Mouse (Mus musculus): ENCODE data around the gene Fads2.

Gene Fads2

DNA sequence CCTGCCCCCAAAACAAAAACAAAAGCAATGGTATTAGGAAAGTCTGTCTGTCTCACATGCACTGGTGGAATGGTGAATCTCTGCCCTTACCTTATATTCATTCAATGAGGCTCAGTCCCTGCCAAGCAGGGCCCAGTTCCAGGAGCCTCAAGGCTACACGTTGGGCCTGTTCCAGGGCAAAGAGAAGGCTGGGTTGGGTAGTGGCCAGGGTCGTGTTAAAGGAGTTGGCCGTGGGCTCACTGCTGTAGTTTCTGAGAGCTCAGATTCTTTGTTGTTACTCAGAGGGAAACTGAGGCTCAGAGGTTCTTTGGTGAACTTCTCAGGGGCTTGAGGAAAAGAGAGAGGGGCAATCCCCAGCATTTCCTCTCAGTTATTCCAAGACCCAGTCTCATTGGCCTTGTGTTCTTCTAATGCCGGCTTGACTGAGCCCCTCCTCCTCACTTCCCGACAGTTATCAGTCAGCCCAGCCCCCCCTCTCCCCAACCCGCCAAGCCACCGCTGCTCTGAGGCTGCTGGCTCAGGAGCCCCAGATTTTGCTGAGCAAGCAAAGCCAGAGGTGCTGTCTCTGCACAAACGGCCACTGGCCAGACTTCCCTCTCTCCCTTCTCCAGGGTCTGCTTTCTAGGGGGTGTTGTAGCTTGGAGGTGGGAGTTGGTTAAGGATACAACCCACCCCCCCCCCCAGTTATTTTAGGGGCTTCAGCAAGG, 76.2 kb downstream of the Fads2 start:
- peaks cover 36% of the 10 kb centered on the region for H3K4me1 ChIP-seq (replicated peaks; ENCODE audit: low read depth, low read length)
- TF ChIP-seq CTCF (conservative IDR thresholded peaks at IDR 0.05; ENCODE audit: low read length) (no peak), POU5F1 (IDR thresholded peaks at IDR 0.05; ENCODE audit: borderline replicate concordance, low read length) (no peak), NANOG (IDR thresholded peaks at IDR 0.05; ENCODE audit: borderline replicate concordance, low read length) (no peak)
- peaks cover 27% of the 10 kb centered on the region for H3K27me3 ChIP-seq (ENCODE audit: insufficient read depth, low read length)
- peaks cover 24% of the 10 kb centered on the region; the same call in 1 of the 2 replicates for H3K36me3 ChIP-seq (ENCODE audit: insufficient read depth, low read length)
- H3K9me3 ChIP-seq (ENCODE audit: low read length) = no peaks in the 10 kb centered on the region
- no peak overlapping the region for H3K4me3 ChIP-seq (replicated peaks; ENCODE audit: low read length)

- peaks cover 55% of the 10 kb centered on the region for H3K4me1 ChIP-seq (replicated peaks; ENCODE audit: low read depth, low read length)
- H3K36me3 ChIP-seq (ENCODE audit: insufficient read depth, low read length) = peaks cover 13% of the 10 kb centered on the region; the same call in 1 of the 2 replicates
- TF ChIP-seq CTCF (conservative IDR thresholded peaks at IDR 0.05; ENCODE audit: low read length) = no peak
- no peak for TF ChIP-seq POU5F1 (IDR thresholded peaks at IDR 0.05; ENCODE audit: borderline replicate concordance, low read length)
- TF ChIP-seq NANOG (IDR thresholded peaks at IDR 0.05; ENCODE audit: borderline replicate concordance, low read length) = no peak
- no peak overlapping the region for H3K4me3 ChIP-seq (replicated peaks; ENCODE audit: low read length)
- peaks cover 38% of the 10 kb centered on the region for H3K27me3 ChIP-seq (ENCODE audit: insufficient read depth, low read length)
- no peaks in the 10 kb centered on the region for H3K9me3 ChIP-seq (ENCODE audit: low read length)
These were observed 78.2 kb downstream of the Fads2 start for GRCm38 (mm10) chr19:10023304-10023758.

GRCm38 (mm10) chr19:10022414-10023303, 78.9 kb downstream of the Fads2 start:
- Histone ChIP-seq H3K9me3 (ENCODE audit: low read length) (no peaks in the 10 kb centered on the region), H3K27me3 (ENCODE audit: insufficient read depth, low read length) (peaks cover 40% of the 10 kb centered on the region), H3K4me1 (replicated peaks; ENCODE audit: low read depth, low read length) (peaks cover 59% of the 10 kb centered on the region), H3K36me3 (ENCODE audit: insufficient read depth, low read length) (peaks cover 7% of the 10 kb centered on the region; the same call in 1 of the 2 replicates), H3K4me3 (replicated peaks; ENCODE audit: low read length) (no peak overlapping the region)
- TF ChIP-seq CTCF (conservative IDR thresholded peaks at IDR 0.05; ENCODE audit: low read length) (peak; percentile 21), NANOG (IDR thresholded peaks at IDR 0.05; ENCODE audit: borderline replicate concordance, low read length) (no peak)

DNA sequence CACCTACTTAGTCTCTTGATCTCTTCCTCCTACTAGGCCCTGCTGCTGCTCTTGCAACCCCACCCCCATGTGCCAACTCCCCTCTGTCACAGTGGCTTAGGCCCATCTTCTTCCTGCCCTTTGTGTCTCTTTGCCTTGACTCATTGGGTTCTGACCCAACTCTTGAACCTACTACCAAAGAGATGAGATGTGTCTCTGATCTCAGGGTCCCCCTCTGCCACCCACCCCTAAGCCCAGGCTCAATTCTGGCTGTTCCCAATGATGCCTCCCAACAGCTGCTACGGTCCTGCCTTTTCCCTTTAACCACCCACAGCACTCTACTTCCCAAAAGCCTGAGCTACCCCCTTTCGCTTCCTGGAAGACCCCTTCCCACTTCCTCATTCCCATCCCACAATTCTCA, 79.6 kb downstream of the Fads2 start:
- H3K4me1 ChIP-seq (replicated peaks; ENCODE audit: low read depth, low read length) = peaks cover 65% of the 10 kb centered on the region
- H3K4me3 ChIP-seq (replicated peaks; ENCODE audit: low read length) = no peak overlapping the region
- H3K9me3 ChIP-seq (ENCODE audit: low read length) = no peaks in the 10 kb centered on the region
- TF ChIP-seq CTCF (conservative IDR thresholded peaks at IDR 0.05; ENCODE audit: low read length) = no peak
- no peak for TF ChIP-seq NANOG (IDR thresholded peaks at IDR 0.05; ENCODE audit: borderline replicate concordance, low read length)
- no peak for TF ChIP-seq POU5F1 (IDR thresholded peaks at IDR 0.05; ENCODE audit: borderline replicate concordance, low read length)
- peaks cover 39% of the 10 kb centered on the region for H3K27me3 ChIP-seq (ENCODE audit: insufficient read depth, low read length)
- peaks cover under 1% of the 10 kb centered on the region; the same call in 1 of the 2 replicates for H3K36me3 ChIP-seq (ENCODE audit: insufficient read depth, low read length)

GRCm38 (mm10) chr19:10019214-10019760, 82.3 kb downstream of the Fads2 start:
- H3K4me1 ChIP-seq (replicated peaks; ENCODE audit: low read depth, low read length) = peaks cover 70% of the 10 kb centered on the region
- TF ChIP-seq NANOG (IDR thresholded peaks at IDR 0.05; ENCODE audit: borderline replicate concordance, low read length) (no peak), CTCF (conservative IDR thresholded peaks at IDR 0.05; ENCODE audit: low read length) (no peak)
- H3K27me3 ChIP-seq (ENCODE audit: insufficient read depth, low read length) = peaks cover 51% of the 10 kb centered on the region
- H3K4me3 ChIP-seq (replicated peaks; ENCODE audit: low read length) = peak overlapping the region; percentile 84
- no peaks in the 10 kb centered on the region for H3K36me3 ChIP-seq (ENCODE audit: insufficient read depth, low read length)
- H3K9me3 ChIP-seq (ENCODE audit: low read length) = no peaks in the 10 kb centered on the region

- peaks cover 74% of the 10 kb centered on the region for H3K4me1 ChIP-seq (replicated peaks; ENCODE audit: low read depth, low read length)
- TF ChIP-seq CTCF (conservative IDR thresholded peaks at IDR 0.05; ENCODE audit: low read length) (no peak), POU5F1 (IDR thresholded peaks at IDR 0.05; ENCODE audit: borderline replicate concordance, low read length) (no peak), NANOG (IDR thresholded peaks at IDR 0.05; ENCODE audit: borderline replicate concordance, low read length) (no peak)
These were observed 83.1 kb downstream of the Fads2 start for GRCm38 (mm10) chr19:10018527-10018818.

DNA sequence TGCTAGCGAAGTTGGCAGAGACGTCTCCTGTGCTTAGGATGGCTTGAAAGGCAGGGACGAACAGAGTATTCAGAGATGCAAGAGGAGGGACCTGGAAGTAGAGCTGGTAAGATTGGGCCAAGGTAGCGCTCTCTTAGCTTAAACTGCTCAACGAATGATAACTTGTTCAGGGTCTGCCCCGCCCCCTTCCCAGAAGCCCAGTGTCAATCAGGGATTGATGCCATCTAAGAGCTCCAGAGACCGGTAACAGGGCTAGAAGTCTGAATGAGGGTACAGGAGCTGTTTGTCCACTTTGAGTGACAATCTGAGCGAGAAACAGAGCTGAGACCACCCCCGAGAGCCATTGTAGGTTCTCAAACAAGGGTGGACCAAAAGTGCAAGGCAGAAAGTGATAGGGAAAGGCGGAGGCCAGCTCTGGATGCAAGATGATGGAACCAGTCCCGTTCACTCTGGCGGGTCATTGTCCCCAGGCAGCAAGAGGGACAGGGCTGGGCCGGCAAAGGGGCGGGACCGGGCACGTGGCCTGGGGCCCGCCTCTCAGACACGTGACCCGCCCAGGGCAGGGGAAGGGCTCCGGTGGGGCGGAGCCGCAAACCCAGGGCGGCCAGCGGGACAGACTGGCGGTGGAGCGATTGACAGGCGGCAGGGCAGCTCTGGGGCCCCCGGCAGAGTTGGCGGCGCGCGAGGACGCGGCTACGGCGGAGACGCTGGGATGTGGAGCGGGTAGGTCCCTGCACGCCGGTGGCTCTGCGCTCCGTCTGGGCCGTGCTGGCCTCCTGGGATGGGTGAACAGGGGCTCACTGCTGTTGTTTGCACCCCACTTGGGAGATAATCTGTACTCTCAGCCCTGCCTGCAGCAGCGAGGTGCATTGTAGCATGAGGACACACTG, 83.7 kb downstream of the Fads2 start:
- H3K9me3 ChIP-seq (ENCODE audit: low read length) = no peaks in the 10 kb centered on the region

More at GRCm38 (mm10) chr19:10018527-10018818, 83.1 kb downstream of the Fads2 start:
- peak overlapping the region; percentile 84 for H3K4me3 ChIP-seq (replicated peaks; ENCODE audit: low read length)
- H3K27me3 ChIP-seq (ENCODE audit: insufficient read depth, low read length) = peaks cover 48% of the 10 kb centered on the region
- no peaks in the 10 kb centered on the region for H3K36me3 ChIP-seq (ENCODE audit: insufficient read depth, low read length)
- H3K9me3 ChIP-seq (ENCODE audit: low read length) = no peaks in the 10 kb centered on the region

More for the DNA sequence above, 83.7 kb downstream of the Fads2 start:
- H3K27me3 ChIP-seq (ENCODE audit: insufficient read depth, low read length) = peaks cover 48% of the 10 kb centered on the region
- no peak for TF ChIP-seq NANOG (IDR thresholded peaks at IDR 0.05; ENCODE audit: borderline replicate concordance, low read length)
- no peak for TF ChIP-seq CTCF (conservative IDR thresholded peaks at IDR 0.05; ENCODE audit: low read length)
- TF ChIP-seq POU5F1 (IDR thresholded peaks at IDR 0.05; ENCODE audit: borderline replicate concordance, low read length) = no peak
- peaks cover 74% of the 10 kb centered on the region for H3K4me1 ChIP-seq (replicated peaks; ENCODE audit: low read depth, low read length)
- H3K36me3 ChIP-seq (ENCODE audit: insufficient read depth, low read length) = no peaks in the 10 kb centered on the region
- peak overlapping the region; percentile 84 for H3K4me3 ChIP-seq (replicated peaks; ENCODE audit: low read length)
